Mouse (Mus musculus) adrenal gland (tissue): ENCODE data around the gene Nova2.

Source experiments
- intact Hi-C: fragments of 180-260 bp; cut with DNase I; formaldehyde crosslinking; loops from one replicate; pipeline ENCODE4 v1.15.1; 2025

Gene Nova2

DNA sequence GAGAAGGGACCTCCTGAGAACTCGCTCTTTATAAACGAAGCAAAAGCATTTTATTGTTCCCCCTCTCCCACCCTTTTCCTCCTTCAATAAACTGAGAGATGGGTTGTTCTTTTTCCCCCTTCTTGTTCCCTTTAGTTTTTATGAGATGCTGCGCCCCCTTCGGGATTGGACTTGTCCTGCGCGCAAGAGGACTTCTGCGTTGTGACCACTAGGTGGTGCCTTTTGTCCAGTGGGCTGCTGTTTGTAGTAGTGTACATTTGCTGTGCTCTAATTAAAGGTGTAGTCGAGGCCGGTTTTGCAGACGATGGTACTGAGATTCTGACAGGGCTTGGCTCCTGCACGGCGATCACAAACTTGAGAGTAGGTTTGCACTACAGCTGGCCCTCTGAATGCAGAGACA is 80.8 kb downstream of the Nova2 start:
- intact Hi-C loops: loop anchor here (5.0 kb wide), 1 partner anchor 109 kb away; no protein-coding TSS in a partner anchor

DNA sequence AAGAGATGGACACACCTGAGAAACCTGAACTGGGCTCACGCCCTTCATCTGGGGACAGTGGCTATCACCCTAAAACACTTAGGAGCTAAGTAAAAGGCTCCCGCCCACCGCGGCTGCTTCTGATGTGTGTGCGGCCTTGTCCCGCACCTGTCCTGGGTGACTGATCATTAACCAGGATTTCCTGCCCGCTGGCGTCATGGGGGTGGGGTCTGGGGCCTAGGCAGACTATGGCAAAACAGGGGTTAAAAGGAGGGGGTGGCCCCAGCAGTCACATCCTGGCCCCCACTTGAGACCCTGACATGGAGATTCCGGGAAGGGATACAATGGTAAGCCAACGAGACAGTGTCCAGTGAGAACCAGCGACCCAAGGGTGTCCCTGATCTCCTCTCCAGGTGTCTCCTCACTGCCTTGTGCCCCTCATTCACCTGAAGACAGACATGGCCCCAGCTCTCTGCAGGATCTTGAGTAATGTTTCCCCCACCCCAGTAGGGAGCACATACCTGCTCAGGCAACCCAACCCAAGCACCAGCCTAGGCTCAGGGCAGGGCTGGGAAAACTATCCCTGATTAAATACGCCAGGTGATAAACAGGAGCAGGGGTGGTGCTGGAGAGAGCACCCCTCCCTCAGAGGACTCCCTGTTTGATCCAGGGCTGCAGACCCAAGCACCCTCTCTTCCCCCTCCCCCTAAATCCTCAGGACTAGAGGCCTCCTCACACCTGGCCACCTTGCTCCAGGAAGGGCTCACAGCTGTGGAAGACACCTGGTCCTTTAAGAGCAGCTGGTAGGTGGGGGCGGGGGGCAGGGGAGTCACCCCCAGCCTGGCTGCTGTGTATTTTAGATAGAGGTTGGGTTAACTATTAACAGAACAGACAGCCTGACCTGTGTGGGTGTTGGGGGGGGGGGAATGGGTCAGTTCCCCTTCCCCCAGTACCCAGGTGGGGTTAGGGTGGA is 81.6 kb downstream of the Nova2 start:
- intact Hi-C loops: loop anchor here (5.0 kb wide), 1 partner anchor 110 kb away; no protein-coding TSS in a partner anchor

- intact Hi-C loops: no loop called here
Measured at GRCm38 (mm10) chr7:19010581-19010980, 84.9 kb downstream of the Nova2 start.

GRCm38 (mm10) chr7:19012025-19012621 is 86.4 kb downstream of the Nova2 start:
- intact Hi-C loops: no loop called here

DNA sequence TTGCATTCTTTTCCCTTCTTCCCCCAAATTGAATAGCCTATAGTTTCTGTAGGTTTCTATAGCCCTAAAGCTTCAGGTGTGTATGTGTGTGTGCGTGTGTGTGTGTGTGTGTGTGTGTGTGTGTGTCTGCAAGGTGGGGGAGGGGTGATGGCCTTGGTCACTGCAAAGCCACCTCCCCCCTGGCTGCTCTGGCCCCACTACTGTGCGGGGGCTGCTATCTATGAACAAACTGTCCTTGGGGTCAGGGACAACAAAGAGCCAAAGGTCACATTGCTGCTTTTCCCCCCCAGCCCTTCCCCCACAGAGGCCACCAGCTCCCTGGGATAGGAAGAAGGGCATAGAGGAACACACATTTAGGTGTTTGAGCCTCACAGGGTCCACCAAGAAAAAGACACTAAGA is 87.2 kb downstream of the Nova2 start:
- intact Hi-C loops: no loop called here

DNA sequence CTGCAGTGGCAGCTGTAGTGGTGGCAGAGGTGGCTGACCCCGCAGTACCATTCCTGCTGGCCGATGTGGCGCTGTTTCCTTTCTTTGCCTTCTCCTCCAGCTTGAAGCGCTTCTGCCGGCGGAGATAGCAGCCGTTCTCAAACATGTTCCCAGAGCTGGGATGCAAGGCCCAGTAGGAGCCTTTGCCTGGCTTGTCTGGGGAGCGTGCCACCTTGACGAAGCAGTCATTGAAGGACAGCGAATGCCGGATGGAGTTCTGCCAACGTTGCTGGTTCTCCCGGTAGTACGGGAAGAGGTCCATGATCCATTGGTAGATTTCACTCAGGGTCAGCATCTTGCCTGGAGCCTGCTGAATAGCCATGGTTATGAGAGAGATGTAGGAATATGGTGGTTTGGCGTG is 88.8 kb downstream of the Nova2 start:
- intact Hi-C loops: no loop called here
